Mouse (Mus musculus) hematopoietic stem cell, adult 5-6 weeks (primary cell): ENCODE results near the gene Hmgb2. TPM values are rescaled to one million over a fixed set of nuclear protein-coding genes. Genes with fewer than 3 reads are reported as not detected.

Source experiments
- ATAC-seq, 2 experiments: fragments of 125-278 bp in 1 of 2; replicated peaks in 1 of 2; 2 replicates each; pipeline ENCODE4 v1.8.0; 2016 to 2017; ENCODE audit warnings: inconsistent platforms in 2 of 2, mild to moderate bottlenecking in 2 of 2, moderate number of reproducible peaks in 2 of 2, low read depth in 1 of 2, moderate TSS enrichment in 1 of 2; ENCODE audit not compliant: low FRiP score in 2 of 2, poor library complexity in 2 of 2, severe bottlenecking in 2 of 2, insufficient read depth in 1 of 2, low TSS enrichment in 1 of 2
- total RNA-seq: library from RNA; stranded (forward); fragments of 172-1452, 232-1000 nt; gene quantifications from 2 replicates; pipeline ENCODE4 v1.2.3, GENCODE M21; 2017

Gene Hmgb2
- total RNA-seq, 1 experiment from 2014 or later, result 434 TPM

DNA sequence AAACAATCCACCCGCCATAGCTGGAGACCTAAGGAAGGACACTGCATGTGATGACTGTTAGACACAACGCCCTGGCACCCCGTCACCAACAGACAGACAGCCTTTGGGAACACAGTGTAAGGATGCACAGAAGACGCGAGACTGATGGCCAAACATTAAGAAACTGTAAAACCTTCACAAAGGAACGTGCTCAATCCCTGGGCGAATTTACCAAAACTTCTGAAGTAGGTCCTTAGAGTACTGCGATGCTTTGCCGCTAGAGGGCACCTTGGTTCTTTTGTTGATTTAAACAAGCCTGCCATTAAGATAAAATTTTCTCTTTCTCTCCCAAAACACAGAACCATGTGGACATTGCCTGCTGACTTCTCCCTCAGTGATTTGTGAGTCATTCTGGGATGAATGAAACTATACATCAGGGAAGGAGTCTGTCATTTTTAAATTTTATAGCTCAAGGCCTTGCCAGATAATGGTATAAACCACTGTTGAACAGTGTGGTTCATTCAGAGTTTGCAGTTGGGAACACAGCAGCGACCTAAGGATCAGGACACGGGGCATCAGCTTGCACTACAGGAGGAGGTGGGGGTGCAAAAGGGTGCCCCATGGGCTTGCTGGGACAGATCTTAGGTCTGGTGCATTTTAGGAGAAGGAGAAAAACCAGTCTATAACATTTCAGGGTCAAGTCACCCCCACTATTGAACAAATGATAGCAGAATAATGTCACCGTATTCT, 28.6 kb downstream of the Hmgb2 start:
- 0 out of 4 replicates have a peak, but pooled peaks have one; percentile 36 to 61 for ATAC-seq

DNA sequence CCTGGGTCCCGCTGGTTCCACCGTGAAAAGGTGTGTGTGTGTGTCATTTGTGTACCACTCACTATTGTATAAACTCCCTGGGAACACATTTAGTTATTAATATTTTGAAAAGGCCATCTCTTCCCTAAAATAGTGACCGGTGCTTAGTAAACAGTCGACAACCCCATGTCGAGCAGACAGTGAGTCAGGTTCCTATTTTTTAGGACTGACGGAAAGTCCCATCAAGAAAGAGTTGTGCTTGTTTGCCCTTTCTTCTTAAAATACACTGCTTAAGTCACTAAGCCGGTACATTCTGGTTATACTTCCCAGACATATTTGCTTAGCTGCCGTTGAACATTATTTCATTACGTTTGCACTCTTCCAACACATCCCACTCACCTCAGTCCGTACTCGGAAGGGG, 29.2 kb downstream of the Hmgb2 start:
- no peak for ATAC-seq

DNA sequence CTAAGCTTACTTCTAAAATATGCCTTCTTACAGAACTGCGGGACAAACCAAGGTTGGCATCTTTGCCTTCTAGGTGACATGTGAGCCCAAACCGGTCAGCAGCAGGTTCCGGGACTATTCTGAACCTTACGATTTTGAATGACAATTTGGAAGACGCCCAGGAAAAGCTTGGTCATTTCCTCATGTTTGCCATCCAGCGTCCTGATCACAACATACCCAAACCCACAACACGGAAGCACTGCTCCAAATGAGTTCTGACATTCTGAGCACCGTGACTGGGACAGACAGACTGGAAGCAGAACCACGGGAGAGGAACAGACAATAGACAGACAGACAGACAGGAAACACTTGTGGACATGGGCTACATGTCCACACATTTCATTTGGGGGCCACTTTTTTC, 29.7 kb downstream of the Hmgb2 start:
- peak; percentile 37 to 55; a peak in 3 of 4 replicates for ATAC-seq

DNA sequence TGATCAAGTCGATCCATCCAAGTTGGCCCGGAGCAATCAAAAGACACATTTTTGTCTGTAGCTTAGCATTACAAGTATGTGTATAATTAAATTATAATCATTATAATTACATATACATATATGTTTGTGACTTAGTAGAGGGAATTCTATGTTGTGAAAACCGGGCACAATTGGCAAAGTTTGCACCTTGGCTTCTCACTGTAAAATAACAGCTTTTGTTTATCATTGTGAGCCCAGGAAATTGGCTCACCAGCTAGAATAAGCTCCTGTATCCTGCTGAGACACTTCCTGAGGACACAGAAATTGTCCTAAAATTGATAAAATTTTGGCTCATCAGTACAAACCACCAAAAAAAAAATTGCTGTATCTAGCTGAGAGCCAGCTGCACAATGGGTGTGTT, 34.7 kb downstream of the Hmgb2 start:
- no peak for ATAC-seq

DNA sequence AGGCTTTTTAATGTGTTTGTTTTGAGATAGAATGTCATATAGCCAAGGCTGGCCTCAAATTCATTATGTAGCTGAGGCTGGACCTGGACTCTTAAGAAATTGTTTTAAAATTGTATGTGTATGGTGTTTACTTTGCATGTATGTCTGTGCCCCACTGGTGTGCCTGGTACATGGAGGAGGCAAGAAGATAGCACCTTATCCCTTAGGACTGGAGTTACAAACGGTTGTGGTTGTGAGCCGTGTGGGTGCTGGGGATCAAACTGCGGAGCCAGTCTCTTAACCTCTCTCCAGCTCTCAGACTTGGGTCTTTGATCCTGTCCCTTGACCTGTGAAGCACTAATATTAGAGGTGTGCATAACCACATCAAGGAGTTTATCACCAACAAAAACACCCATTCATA, 35.1 kb downstream of the Hmgb2 start:
- no peak for ATAC-seq

DNA sequence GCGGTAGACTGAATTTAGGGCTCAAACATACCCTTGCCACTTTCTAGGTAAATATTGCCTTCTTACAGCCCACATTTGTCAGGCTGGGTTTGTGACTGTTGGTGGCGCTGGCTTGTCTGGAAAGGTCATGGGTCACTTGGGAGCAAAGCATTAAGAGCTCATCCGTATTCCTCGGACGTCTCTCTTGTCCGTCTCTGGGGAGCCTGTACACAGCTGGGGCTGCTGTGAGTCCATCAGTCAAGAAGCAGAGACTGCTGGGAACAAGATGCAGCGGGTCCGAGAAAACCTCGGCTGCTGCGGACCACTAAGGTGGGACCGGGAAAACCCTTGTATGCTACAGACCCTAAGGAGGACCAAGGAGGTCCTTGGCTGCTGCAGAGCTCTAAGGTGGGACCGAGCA, 35.9 kb downstream of the Hmgb2 start:
- no peak for ATAC-seq

DNA sequence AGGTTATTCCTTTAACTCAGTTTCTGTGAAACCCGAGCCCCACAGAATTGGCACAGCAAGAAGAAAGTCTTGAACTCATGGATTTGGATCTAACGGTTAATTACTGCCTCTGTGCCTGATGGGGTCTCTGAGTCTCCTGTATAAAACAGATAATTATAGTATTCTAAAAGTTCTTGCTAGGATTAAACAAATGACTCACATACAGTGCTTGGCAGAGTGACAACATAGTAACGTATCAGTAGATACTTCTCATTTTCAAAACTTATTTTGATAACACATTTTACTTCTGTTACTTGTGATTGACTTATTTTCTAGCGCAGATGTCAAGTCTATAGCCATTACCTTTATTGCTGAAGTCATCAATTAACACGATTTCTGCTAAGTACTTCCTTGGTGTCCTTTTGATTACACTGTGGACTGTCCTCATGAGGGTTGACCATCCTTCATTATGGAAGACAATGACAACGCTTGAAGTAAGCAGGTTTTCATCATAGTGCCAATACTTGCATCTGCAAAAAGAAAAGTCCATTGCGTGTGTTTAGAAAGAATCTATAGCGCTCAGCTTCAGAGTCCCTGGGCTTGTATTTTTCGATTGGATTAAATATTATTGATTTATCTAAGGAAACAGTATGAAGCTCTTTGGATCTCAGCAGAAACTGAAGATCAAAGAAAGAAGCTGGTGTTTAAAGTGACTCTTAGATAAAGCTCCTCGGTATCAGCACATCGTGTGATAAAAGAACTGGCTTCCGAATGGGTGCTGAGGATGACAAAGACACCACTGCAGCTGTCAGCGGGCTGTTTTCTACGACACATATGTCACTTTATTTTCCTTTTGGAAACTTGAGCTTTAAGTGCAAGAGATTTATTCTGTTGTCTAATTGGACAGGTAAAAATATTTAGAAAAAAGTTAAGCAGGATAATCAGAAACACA, 40.7 kb downstream of the Hmgb2 start:
- no peak for ATAC-seq

DNA sequence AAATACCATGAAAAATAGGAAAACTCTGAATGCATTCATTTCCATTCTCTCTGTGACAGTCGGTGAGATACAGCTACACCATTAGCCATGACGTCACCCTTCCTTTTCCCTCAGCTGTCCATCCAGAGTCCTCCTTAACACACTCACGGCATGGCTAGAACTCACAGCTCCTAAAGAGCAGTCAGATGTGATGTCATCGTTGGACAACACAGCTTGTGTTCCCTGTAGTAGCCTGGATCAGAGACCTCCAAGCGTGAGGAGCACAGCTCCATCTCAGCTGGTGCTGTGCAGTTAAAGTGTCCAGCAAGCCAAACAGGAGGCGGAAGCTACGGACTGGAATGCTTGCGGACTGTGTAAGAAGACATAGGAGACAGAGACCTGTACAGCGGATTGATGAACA, 49.2 kb downstream of the Hmgb2 start:
- no peak for ATAC-seq

DNA sequence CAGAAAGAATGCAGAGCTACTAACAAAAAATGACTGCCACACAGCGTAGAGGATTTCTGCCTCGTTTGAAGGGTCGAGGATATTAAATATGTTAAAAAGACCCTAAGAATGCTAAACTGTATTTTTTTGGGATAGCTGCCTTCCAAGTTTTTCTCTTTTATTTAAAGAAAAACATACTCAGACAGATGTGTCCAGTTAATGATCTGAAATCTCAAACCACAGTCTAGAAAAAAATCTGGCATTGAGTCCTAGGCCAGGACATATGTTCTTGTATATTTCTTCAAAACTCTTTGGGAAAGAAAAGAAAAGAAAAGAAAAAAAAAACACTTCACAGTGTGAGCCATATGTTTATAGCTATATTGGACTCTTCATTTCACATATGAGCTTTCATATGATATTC, 51.0 kb downstream of the Hmgb2 start:
- no peak for ATAC-seq

DNA sequence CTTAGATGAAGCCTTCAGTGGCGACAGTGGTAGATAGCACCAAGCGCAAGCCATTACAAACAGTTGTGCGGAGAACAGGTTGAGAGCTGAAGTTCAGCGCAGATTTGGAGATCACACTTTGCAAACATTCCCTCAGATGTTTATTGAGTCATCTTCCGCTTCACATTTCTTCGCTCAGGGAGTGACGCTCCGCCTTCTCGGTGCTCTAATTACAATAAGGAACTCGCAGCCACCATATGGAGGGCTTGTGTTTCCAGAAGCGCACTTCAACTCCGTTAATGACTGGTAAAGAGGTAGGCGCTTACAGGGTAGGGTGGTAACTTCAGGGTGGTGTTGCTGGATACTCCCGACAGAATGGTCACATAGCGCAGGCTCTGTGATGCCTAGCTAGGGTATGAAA, 52.0 kb downstream of the Hmgb2 start:
- ATAC-seq, result no peak

DNA sequence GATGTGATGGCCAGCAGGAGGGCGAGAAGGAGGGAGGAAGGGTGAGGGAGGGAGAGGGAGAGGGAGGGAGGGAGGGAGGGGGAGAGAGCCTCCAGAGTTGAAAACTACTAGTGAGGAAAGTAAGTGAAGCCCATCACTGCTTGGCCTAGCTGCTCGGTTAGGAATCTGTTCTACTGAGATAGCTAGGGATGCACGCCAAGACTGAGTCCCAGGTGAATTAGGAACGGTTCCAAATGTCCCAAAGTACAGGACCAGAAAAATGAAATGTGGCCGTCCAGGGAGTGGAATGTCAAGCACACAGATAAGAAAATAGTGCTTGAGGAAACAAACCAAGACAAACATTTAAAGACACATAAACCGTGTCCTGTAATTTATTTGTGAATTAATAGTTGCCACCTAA, 53.3 kb downstream of the Hmgb2 start:
- ATAC-seq, result no peak

Other genes starting within 250 kb of the Hmgb2 start
- gene Hand2, start 190.9 kb upstream of the Hmgb2 start, total RNA-seq, result not detected in 2 replicates
- gene Scrg1, start 56.0 kb upstream of the Hmgb2 start, total RNA-seq, result 2.4 TPM in 1 of 2 replicates, not detected in the other
- 40.9 and 55.7 TPM in 2 replicates for gene Sap30, start 24.0 kb upstream of the Hmgb2 start, total RNA-seq
- 17.9 and 18.8 TPM in 2 replicates for gene Galnt7, start 141.1 kb downstream of the Hmgb2 start, total RNA-seq